Mouse (Mus musculus): ENCODE data around the gene Pcdh11x. TPM values are rescaled to one million over a fixed set of nuclear protein-coding genes. Genes with fewer than 3 reads are reported as not detected.

The Pcdh11x gene
- total RNA-seq, 4 experiments from 2014 or later, result 0.07 to 0.80 (median 0.72) TPM; not detected in 1

Other genes starting within 250 kb of the Pcdh11x start
- gene H2afb3, start 22.8 kb downstream of the Pcdh11x start, total RNA-seq (2022), result not detected